Mouse (Mus musculus) thymus, adult 18-20 months (tissue): ENCODE data around the gene Opcml.

ENCODE experiments used
- DNase-seq, 2 experiments: peaks; one replicate each; pipeline ENCODE4 v3.0.0; 2022; ENCODE audit warnings: mixed read lengths in 2 of 2

The Opcml gene

DNA sequence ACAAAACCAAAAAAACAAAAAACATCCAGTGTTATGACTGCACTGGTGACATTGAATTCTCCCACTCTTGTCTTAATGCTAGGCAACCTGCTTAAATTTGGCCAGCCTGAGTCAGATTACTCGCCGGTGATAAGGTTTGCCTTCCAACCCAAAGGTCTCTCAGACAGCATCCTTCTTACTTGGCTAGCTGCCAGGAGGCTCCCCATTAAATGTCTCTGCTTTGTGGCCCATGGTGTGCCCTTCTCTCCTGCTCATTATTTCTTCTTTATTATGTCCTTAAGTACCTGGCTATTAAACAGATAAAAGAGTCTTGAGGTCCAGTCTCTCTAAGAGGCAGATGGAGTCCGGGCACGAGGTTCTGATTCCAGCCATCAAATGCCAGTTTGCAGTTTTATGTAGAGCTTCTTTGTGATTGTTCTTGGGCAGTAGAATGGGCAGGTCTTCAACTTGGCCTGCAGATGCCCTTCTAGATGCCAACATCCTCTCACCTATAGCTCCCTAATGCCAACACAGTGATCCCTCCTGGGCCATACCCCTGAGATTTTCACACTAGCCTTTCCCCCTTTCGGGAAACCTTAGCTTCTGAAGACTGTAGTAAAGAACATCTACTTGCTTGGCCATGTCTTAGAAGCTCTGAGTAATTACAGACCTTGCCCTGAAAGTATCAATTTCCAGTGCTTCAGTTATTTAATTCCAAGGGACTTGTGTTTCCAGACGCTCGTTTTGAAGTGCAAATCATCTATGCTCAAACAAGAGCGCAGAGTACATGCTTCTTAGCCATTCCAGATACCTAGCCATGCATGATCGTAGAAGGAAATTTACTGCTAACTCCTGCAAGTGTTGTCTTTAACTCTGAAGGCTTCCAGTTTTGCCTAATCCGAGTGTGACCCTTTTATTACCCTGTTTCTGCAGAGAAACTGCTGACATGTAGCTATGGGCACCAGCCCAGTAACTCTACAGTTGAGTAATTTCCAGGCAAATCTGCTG lies 986.2 kb downstream of the Opcml start:
- DNase-seq = no peak

- no peak for DNase-seq
These were observed 993.3 kb downstream of the Opcml start for GRCm38 (mm10) chr9:28783834-28784233.

DNA sequence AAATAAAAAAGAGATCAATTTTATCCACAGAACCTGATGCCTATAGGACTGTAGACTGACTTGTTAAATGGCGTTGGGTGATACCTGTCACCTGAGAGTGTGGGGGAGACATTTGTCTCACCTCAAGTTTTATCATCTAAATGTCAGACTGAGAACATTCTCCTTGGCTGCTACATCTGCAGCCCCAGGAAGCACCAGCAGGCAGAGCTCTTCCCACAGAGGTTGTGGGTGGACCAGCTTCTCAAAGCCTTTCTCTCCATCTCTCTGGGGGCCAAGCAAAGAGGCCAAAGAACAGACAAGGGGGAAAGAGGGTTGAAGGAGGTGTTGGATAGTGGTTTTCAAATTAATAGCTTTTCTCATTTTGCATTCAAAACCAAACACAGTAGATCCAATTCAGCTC lies 998.9 kb downstream of the Opcml start:
- DNase-seq = no peak

GRCm38 (mm10) chr9:28800100-28800499 lies 1009.5 kb downstream of the Opcml start:
- no peak for DNase-seq

DNA sequence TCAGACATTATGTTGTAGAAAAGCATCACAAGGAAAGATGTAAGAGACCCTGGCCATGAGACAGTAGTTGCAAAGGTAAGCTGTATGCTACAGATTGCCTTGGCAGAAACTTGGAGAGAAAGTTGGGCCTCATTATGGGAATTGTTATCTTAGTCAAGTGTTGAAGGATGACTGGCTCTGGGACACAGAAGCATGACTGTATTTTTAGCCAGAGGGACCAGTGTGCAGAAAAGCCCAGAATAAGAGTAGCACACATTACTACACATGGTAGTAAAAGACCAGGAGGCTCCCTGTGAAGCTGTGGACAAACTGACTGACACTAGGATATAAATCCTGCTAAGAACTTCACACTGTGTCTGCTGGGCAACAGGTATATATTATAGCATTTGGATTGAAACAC lies 1016.1 kb downstream of the Opcml start:
- DNase-seq = no peak

- DNase-seq = no peak
These were observed 1031.5 kb downstream of the Opcml start for GRCm38 (mm10) chr9:28822060-28822459.

- DNase-seq = no peak
These were observed 1031.9 kb downstream of the Opcml start for GRCm38 (mm10) chr9:28822466-28822865.

- no peak for DNase-seq
These were observed 1035.2 kb downstream of the Opcml start for GRCm38 (mm10) chr9:28825821-28826220.

GRCm38 (mm10) chr9:28845961-28846570 lies 1055.5 kb downstream of the Opcml start:
- DNase-seq = no peak

DNA sequence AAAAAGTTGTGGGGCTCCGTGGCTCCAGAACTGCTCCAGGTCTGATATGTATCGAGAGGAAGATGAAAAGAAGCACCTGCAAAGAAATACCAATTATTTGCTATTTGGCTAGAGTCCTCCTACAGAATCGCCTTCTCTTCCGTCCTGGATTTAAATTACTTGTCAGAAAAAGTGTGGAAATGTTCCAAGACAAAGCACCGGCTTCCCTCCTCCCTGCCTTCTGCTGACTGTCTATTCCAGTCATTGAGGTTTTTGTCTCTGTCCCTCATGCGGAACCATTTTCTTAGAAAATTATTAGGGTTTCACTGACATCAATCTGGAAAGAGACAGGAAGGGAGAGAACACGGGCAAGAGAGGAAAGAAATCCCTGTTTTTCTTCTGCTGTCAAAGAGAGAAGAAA lies 1065.3 kb downstream of the Opcml start:
- DNase-seq = no peak

- DNase-seq = no peak
These were observed 1071.4 kb downstream of the Opcml start for GRCm38 (mm10) chr9:28861983-28862382.

DNA sequence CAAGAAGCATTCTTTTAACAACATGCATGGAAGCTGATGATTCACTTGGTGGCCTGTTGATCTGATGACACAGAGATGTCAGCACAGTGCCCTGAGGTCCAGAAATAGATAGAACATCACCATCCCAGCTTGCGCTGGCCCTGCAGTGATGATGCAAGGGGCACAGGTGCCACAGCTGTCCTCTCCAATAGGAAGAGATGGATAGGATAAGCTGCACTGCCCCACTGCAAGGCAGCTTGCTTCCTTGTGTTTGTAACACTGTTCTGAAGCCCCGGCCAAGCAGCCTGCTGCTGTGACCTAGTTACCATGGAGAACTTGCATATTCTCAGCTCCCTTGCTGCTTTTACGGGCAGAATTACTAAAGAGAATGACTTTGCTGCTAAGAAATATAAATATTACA lies 1076.7 kb downstream of the Opcml start:
- DNase-seq = no peak

GRCm38 (mm10) chr9:28870478-28870877 lies 1079.9 kb downstream of the Opcml start:
- no peak for DNase-seq

DNA sequence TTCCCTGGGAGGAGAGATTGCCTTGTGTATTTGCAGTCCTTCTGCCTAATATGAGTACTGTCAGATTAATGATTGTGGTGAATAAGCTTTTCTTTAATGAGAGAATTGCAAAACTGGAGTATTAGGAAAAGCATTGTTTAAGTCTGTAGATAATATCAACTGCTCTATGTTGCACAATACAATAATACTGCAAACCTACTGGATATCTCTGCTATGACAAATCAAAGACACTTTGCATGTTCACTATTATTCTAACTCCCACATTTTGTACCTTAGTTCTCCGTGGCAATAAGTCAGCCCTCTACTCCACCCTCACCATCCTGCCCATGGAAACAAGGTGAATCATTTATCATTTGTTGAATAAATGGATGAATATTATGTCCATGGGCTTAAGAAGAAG lies 1092.0 kb downstream of the Opcml start:
- DNase-seq = no peak

GRCm38 (mm10) chr9:28891611-28892010 lies 1101.0 kb downstream of the Opcml start:
- DNase-seq = no peak

GRCm38 (mm10) chr9:28903291-28903690 lies 1112.7 kb downstream of the Opcml start:
- no peak for DNase-seq

GRCm38 (mm10) chr9:28909738-28910137 lies 1119.2 kb downstream of the Opcml start:
- DNase-seq = no peak

DNA sequence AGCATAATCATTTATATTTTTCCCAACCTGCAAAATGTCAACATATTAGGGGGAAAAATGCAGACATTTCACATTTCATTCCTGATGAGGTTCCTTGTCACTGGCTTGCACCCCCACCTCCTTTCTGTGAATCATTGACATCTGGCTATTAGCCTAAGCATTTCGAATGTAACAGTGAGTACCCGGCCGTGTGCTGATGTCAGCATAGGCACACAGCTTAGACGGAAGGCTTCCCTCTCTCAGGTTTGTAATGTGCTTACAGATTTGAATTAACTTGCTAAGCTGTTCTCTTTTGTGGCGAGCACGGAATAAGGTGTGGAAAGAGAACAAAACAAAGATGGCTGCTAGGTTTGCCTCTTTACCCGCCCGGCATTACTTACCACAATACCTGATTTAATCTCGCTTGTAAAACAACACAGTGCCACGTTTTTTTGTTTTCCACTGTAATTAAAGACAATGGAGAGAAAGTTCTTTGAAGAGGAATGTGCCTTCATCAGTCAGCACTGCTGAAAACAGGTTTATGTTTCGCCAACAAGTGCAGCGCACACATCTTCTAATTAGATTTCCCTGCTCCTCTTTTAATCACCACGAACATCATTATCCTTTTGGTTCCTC lies 1121.1 kb downstream of the Opcml start:
- DNase-seq = no peak

DNA sequence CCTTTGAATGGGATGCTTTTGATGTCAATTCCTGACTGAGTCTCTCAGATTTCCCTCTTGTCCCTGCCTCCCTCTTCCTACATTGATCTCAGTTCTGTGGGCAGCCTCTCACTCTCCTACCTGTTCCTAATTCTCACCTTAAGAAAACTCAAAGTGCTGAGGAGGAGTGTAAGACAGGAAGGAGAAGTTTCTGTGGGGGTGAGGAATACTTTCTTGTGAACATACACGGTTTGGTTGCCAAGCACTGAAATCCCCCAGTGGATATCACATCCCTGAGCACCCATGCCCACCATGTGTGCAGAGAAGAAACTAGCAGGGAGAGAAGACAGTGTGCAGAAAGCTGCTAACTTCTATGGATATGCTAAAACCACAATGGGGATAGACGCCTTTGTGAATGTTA lies 1141.5 kb downstream of the Opcml start:
- DNase-seq = no peak

GRCm38 (mm10) chr9:28937163-28937562 lies 1146.6 kb downstream of the Opcml start:
- no peak for DNase-seq

GRCm38 (mm10) chr9:28937980-28938379 lies 1147.4 kb downstream of the Opcml start:
- DNase-seq = no peak

- DNase-seq = no peak
These were observed 1150.3 kb downstream of the Opcml start for GRCm38 (mm10) chr9:28940901-28941300.

GRCm38 (mm10) chr9:28969455-28969854 lies 1178.9 kb downstream of the Opcml start:
- no peak for DNase-seq
